Mouse (Mus musculus) left cerebral cortex, postnatal 10 days (tissue): Measurements from ENCODE around the gene Unc13d. TPM values are rescaled to one million over a fixed set of nuclear protein-coding genes. Genes with fewer than 3 reads are reported as not detected.

Source experiments
- DNase-seq, 2 experiments: peaks; one replicate each; pipeline ENCODE4 v3.0.0; 2021 to 2022; ENCODE audit warnings: low spot score in 2 of 2, mixed read lengths in 1 of 2; ENCODE audit errors: extremely low spot score in 1 of 2
- intact Hi-C: fragments of 180-260 bp; cut with DNase I; formaldehyde crosslinking; loops from one replicate; pipeline ENCODE4 v1.15.1; 2025
- total RNA-seq, 2 experiments: library from RNA; stranded (reverse); gene quantifications; 2 replicates each; pipeline ENCODE4 v1.2.3; 2021

Unc13d gene
- total RNA-seq, 2 experiments from 2014 or later, result 0.63 to 1.2 TPM

GRCm38 (mm10) chr11:116058868-116059690 lies 18.7 kb downstream of the Unc13d start:
- intact Hi-C loops, result no loop called here
- DNase-seq, result no peak

DNA sequence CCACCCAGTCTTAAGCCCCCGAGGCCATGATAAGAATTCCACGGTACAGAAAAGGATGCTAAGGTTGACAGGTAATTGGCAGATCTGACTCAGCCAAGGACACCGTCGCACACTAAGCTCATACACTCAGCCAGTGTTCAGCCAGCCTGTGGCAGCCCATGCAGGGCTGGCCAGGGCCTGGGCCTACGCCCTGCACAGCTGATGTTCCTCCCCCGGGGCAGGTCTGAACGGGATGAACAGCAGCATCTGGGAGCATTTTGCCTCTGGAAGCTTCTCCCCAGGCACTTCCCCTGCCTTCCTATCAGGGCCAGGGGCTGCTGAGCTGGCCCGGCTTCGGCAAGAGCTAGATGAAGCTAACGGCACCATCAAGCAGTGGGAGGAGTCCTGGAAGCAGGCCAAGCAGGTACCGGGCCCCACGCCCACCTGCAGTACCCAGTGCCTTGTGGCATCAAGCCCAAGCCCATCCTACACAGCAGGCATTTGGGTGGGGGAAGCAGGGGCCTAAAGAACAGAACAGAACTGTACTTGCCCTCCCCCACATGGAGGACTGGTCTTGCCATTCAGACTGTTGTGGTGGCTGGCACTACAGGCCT lies 19.6 kb downstream of the Unc13d start:
- intact Hi-C loops, result no loop called here
- DNase-seq, result no peak

DNA sequence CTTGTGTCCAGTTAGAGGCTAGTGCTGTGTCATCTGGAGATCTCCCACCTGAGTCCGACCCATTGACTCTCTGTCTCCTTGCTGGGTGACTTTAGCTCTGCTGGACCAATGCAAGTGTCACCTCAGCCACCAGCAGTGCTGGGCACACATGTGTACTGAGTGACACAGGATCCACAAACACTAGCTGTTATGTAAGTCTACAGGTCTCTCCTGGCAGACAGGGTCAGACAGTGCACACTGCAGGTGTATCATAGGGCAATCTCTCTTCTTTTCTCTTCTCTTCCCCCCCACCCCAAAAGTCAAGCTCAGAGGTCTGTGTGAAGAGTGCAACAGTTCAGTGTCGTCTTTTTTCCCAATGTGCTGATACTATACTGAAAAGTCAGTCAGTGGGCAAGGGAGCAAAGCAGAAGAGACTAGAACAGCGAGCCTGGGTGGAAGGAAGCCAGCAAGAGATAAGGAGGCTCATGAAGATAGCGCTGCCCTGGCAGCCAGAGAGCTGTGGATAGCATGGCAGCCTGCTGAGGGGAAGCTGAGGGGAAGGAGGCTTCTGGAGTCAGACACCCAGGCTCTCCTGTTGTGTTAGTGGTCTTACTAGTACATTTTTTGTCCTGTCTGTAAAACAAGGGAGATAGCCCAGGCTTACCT lies 20.4 kb downstream of the Unc13d start:
- DNase-seq, result no peak
- intact Hi-C loops, result no loop called here

DNA sequence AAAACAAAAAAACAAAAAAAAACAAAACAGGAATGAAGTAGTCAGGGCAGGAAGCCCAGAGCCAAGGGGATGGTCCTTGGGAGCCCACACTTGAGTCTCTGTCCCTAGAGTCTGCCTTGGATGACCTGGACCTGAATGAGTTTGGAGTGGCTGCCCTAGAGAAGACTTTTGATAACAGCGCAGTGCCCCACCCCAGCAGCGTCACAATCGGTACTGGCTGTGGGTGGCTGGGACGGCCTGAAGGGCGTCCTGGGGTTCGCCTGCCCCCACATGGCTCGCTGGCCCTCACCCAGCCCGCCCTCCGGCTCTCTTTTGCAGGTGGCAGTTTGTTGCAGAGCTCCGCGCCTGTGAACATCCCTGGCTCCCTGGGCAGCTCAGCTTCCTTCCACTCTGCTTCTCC lies 21.9 kb downstream of the Unc13d start:
- intact Hi-C loops, result no loop called here
- DNase-seq, result no peak

DNA sequence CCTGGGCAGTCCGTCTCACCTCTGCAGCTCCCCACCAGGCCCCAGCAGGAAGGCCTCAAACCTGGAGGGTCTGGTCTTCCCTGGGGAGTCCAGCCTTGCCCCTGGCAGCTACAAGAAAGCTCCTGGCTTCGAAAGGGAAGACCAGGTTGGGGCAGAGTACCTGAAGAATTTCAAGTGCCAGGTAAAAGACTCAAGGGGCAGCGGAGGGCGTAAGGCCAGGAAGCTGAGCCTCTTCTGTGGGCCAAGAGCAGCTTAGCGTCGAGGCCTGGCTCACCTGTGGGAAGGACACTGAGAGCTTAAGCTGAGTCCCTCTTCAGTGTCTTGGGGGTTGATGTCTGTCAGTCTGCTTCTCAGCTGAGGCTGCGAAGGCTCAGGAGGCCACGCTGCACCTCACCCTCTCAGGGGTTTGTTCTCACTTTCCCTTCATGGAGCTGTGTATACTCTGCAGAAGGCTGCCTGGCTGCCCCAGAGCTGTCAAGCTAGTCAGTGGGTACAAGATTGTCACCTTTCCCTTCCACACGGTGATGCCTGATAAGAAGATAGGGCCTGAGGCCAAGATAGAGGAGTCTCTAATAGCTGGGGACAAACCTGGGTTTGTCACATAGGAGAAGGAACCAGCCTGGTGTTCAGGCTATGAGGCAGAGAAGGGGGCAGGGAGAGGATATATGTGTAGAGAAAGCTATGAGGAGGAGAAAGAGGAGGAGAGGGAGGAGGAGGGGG lies 24.1 kb downstream of the Unc13d start:
- intact Hi-C loops, result no loop called here
- no peak for DNase-seq

DNA sequence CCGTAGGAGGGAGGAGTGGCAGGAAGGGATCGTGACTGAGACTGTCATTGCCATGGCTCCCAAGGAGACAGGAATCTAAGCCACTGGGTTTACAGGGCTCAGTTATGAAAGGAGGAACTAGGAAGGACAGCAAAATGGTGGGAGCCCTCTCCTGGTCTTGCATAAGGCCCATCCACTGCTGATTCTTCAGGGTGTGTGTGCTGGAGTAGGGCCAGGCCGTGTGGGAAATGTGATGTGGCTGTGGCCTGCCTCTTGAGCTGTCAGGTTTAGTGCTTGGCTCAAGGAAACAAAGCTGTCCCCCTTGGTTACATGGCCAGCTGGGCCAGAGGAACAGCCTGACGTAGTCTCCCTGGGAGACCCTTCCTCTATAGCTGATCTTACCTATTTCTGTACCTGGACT lies 27.6 kb downstream of the Unc13d start:
- no peak for DNase-seq
- intact Hi-C loops, result no loop called here

DNA sequence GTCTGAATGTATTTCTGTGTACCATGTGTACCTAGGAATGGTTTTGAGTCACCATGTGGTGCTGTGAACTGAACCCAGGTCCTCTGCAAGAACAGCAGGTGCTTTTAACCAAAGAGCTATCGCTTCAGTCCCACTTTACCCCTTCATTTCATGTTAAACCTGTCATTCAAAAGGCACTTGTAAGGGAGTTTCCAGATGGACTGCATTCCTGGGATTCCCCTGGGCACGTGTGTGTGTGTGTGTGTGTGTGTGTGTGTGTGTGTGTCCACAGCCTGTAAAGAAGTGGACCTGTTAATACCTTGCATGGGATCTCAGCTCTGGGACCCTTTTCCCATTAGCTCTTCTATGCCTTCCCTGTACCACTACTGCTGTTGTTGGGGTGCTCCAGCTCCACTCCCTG lies 28.2 kb downstream of the Unc13d start:
- intact Hi-C loops, result no loop called here
- DNase-seq, result no peak

DNA sequence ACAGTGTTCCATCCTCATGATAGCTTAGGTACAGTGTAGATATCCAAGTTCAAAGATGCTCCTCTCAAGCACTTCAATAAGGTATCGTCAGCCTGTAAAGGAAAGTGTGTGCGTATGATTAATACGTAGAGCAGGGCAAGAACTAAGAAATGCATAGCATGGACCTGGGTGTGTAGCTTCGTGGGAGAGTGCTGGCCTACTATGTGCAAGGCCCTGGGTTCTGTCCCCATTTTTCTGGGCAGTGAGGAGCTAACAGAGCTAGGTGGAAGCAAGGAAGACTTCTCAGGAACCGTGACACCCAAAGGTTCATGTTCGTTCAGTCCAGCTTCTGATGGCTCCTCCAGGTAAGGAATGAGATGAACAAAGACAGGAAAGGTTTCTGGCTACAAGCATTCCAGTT lies 32.6 kb downstream of the Unc13d start:
- no peak for DNase-seq
- intact Hi-C loops, result no loop called here

DNA sequence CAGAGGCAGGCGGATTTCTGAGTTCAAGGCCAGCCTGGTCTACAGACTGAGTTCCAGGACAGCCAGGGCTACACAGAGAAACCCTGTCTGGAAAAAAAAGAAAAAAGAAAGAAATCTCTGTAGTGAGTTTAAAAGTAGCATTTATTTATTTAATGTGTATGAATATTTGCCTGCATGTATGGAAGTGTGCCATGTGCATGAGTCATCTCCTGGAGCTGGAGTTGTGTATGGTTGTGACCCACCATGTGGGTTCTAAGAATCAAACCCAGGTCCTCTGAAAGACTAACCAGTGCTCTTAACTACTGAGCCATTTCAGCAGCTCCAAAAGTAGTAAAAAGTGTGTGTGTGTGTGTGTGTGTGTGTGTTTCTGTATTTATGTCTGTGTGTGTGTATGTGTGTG lies 34.5 kb downstream of the Unc13d start:
- DNase-seq, result no peak
- intact Hi-C loops, result no loop called here

- intact Hi-C loops, result no loop called here
- DNase-seq, result no peak
These were observed 35.2 kb downstream of the Unc13d start for GRCm38 (mm10) chr11:116042372-116043138.

DNA sequence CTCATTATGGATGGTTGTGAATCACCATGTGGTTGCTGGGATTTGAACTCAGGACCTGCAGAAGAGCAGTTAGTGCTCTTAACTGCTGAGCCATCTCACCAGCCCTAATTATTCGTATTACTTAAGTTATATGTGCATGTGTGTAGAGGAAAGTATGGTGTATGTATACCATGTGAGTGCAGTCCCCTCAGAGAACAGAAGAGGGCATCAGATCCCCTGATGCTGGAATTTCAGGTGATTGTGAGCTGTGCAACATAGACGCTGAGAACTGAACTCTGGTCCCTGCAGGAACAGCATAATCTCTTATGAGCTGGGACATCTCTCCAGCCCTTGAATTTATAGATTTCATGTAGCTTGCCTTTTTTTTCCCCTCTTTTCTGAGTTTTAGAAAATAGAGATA lies 35.9 kb downstream of the Unc13d start:
- intact Hi-C loops, result no loop called here
- no peak for DNase-seq

DNA sequence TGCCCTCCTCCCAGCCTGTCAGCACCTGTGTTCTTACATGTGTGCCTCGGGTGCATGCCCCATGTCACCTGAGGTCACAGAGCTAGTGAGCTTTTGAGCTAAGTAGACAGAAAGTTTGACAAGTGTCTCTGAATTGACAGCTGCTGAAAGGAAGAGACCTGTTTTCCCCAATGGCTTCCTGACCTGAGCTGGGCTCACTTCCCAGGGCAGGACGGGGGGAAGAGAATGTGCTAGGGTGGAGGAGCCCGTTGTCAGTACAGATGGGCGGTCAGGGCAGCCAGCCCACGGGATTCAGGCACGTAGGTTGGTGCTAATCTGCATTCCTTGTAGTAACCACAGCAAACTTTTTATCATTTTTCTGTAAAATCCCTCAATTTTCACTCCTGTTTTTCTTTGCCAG lies 37.2 kb downstream of the Unc13d start:
- DNase-seq, result no peak
- intact Hi-C loops, result no loop called here

DNA sequence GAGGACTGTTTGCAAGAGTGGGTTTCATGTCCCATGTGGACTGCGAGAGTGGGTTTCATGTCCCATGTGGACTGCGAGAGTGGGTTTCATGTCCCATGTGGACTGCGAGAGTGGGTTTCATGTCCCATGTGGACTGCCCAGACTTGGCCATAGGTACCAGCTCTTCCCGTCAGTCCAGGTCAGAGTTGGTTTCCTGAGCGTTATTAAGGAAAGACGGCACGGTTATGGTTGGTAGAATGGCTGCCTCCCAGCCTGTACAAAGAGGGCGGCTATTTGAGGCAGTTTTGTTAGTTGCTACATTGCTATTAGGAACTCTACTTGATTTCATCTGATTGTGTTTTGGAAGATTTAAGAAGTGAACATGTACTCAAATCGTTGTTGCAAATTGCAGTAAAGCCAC lies 39.9 kb downstream of the Unc13d start:
- no peak for DNase-seq
- intact Hi-C loops, result no loop called here

GRCm38 (mm10) chr11:116036671-116037070 lies 41.1 kb downstream of the Unc13d start:
- intact Hi-C loops, result no loop called here
- no peak for DNase-seq

DNA sequence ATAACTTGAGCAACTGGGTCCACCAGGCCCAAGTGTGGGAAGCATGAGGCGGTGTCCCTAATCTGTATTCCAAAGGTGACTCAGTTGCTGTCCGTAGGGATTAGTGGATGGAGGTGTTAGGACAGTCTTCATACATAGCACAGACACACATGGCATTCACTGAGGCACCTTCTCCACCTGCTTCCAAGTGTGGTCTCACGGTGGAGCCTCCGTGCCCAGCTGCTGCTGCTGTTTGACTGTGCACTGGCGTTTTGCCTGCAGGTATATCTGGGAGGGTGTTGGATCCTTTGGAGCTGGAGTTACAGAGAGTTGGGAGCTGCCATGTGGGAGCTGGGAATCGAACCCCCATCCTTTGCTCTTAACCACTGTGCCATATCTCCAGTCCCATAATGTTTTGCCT lies 43.2 kb downstream of the Unc13d start:
- intact Hi-C loops, result loop anchor here (5.0 kb wide), 2 partner anchors 53 to 98 kb away; partner anchors contain the start of genes Trim65 and Wbp2
- DNase-seq, result no peak

DNA sequence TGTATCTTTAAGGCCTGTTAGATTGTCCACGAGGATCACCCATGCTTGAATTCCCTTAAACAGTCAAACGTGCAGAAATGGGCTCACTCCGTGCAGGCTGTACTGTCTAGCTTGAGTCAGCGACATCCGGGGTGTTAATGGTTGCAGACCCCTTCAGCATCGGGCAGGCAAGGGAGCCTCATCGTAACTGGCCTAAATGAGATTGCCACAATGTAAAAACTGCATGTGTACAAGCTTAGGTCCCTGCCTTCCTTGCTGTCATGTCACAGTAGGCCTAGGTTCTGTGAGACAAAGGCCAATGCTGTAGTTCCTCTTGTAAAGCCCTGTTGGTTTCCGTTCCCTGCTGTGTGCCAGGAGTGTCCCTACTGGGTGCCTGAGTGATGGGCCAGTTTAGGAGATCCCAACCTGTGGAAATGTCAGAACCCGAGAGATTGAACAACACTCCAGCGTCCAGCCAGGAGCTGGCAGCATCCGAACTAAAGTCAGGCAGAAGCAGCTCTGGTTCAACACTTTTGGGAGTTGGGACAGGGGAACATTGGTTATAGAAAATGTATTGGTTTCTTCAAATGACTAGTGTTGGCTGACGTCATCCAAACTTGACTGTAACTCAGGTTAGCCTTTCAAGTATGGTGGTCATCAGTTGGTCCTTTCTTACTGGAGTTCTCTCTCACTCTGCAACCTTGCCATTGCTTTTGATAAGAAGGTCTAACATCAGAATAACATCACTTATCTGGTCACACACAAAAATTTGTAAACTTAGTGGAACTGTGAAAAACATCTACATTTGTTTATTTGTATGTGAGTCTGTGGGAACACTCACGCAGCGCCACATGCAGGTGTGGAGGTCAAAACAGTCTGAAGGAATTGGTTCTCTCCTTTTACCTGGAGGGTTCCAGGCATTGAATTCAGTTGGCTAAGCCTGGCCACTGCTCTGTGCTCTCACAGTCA lies 46.6 kb downstream of the Unc13d start:
- DNase-seq, result no peak
- intact Hi-C loops, result loop anchor here (5.0 kb wide), 2 partner anchors 56 to 101 kb away; partner anchors contain the start of genes Trim65 and Wbp2

GRCm38 (mm10) chr11:116030088-116030897 lies 47.5 kb downstream of the Unc13d start, which contains the start of gene Unk:
Gene Unk, plus strand, starts transcription at chr11:116030322.
- peak; percentile 98 for DNase-seq
- intact Hi-C loops, result loop anchor here (5.0 kb wide), 2 partner anchors 57 to 102 kb away; partner anchors contain the start of genes Trim65 and Wbp2
